Mouse (Mus musculus) cerebellum, postnatal 36 days (tissue): ENCODE measurements around the gene Usp19.

Experiments
- DNase-seq, 2 experiments: peaks; one replicate each; pipeline ENCODE4 v3.0.0; 2021 to 2022; ENCODE audit warnings: mixed read lengths in 2 of 2

Usp19 gene

DNA sequence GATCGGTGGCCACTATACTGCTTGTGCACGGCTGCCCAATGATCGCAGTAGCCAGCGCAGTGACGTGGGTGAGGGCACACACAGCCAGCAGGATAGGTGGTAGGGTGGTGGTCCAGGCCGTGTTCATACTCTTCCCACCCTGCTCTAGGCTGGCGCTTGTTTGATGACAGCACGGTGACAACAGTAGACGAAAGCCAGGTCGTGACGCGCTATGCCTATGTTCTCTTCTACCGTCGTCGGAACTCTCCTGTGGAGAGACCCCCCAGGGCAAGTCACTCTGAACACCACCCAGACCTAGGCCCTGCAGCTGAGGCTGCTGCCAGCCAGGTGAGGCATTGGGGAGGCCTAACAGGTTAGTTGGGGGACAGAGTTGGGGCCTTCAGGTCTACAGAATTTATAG is 9.5 kb downstream of the Usp19 start:
- DNase-seq = no peak

DNA sequence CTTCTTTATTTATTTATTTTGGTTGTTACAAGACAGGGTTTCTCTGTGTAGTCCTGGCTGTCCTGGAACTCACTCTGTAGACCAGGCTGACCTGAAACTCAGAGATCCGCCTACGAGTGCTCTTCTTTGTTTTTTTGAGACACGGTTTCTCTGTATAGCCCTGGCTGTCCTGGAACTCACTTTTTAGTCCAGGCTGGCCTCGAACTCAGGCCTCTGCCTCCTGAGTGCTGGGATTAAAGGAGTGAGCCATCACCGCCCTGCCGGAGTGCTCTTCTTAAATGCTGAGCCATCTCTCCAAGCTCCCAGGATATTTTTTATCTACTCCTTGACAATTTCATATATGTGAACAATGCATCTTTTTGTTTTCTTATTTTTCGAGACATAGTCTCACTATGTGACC is 16.5 kb downstream of the Usp19 start:
- no peak for DNase-seq

DNA sequence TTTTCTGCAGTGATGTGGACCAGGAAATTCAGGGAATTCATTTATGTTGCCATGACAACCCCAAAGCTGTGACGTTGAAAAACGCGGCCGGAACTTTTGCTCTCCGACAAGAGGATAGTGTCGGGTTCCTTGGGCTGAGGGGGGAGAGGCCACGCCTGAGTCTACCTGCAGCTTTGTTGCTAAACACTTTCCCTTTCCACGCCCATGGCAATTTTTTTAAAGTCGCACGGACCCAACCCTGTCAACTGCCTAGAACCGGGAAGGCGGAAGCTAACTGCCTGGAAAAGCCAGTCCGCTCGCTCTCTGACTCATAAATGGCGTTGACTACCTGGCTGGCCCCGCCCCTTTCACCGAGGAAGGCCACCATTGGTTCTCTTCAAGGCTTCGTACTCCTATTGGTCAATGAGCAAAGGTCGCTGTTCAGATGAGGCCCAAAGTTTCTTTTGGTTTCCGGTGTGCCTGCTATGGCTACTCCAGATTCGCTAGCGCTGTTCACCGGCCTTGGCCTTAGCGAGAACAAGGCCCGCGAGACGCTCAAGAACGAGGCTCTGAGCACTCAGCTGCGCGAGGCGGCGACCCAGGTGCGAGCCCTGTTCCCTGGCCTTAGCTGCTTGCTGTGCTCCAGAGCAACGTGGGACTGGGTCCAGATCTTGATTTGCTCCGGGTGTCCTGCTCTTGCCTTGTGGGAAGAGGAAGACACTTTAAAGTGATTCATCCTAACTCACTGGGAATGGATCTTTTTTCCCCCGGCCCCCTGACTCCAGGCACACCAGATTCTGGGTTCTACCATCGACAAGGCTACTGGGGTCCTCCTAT is 17.4 kb downstream of the Usp19 start, which contains the start of gene Qars:
Gene Qars (plus strand): TSS at position 88 of the 816 bp plus-strand sequence.
- peak; percentile 92 to 93 for DNase-seq

DNA sequence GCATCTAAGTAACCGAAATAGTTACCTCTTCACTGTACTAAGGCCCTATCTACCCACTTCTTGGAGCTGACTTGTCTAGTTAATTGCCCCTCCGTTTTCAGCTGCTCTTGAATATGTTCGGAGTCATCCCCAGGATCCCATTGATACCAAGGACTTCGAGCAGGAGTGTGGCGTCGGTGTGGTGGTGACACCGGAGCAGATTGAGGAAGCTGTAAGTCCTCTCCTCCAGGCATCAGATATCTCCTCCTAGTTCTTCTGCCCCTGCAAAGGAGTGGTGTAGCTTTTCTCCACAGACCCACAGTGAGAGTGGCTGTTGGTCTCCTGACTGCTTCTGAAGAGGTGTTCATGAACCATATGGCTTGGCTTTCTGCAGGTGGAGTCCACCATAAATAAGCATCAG is 18.4 kb downstream of the Usp19 start:
- DNase-seq = no peak

DNA sequence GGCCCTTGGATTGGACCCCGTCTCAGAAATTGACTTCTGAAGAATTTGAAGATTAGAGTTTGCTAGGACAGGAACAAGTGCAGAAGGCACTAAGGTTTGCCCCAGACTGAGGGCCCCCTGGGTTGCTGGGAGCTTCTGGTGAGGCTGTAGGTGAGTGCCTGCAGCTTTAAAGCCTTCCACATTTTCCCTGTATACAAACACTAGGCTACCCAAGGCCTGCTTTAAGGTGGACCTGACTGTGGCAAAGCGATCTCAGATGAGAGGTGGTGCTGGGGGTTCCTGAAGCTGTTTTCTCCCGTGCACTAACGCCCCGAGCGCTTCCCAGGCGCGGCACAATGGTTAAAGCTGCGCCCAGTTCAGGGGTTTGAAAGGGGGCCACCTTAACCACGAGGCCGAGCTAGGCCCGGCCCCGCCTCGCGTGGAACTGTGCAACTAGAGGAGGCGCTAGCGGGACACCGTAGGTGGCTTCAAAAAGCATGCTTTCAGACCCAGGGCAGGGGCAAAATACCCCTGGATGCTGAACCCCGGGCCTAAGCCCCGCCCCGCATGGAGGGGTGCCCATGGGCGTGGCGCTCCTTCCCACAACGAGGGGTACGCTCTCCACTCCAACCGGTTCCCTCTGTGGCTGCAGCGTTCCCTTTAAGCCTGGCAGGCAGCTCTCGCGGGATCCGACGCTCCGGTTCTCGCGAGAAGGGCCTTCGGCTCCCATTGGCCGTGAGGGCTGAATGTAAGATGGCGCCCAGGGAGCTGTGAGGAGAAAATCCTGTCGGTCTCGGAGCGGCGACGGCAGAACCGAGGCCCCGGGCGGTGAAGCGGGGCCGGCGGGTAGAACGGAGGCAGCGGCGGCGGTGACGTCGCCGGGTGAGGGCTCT is 26.2 kb downstream of the Usp19 start, which contains the start of gene Qrich1:
Gene Qrich1 (plus strand): TSS at position 427 of the 872 bp plus-strand sequence.
- DNase-seq = peak; percentile 93 to 94

DNA sequence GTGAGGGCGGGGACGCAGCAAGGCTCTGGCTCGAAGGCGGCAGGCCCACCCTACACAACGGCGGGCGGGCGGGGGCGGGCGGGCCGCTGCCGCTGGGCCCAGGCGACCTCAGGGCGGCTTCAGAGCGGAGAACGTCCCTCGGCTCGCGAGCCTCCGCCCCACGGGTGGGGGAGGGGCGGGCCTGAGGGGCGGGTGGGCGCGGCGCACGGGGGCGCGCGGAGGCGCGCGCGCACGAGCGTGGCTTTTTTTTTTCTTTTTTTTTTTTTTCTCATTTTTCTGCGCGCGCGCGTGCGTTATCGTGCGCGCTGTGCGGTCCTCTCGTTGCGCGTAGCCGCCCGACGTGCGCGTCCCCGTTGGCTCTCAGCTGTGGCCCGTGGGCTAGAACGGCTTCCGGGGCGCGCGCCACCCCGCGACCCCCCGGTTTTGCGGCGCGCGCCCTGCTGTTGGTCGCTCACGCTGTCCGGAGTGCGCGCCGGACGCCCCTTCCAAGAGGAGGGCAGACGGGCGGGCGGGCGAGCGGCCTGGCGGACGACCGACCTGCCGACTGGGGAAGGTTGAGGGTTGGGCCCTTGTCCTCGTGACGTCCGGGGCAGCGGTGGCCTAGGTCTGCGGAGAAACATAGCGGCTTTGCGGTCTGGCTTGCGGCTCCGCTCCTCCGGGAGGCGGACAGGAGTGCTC is 27.0 kb downstream of the Usp19 start:
- peak; percentile 82 to 85 for DNase-seq

DNA sequence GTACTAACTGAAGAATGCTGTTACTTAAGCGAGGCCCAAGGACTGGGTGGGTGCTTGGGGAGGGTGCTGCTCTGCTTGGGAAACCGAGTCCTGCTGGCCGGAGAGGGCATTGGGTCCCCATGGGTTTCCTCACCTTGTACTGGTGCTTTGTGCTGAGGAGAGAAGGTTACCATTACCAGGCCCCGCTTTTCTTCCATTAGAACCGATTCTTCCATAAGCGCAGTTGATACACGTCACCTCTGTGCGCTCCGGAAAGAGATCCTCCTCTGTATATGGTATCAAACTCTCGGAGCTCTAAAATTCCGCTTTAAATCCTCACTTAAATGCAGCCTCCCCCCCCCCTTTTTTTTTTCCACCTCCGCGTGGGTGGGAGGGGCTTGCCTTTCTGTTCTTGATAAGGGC is 27.5 kb downstream of the Usp19 start:
- DNase-seq = no peak

DNA sequence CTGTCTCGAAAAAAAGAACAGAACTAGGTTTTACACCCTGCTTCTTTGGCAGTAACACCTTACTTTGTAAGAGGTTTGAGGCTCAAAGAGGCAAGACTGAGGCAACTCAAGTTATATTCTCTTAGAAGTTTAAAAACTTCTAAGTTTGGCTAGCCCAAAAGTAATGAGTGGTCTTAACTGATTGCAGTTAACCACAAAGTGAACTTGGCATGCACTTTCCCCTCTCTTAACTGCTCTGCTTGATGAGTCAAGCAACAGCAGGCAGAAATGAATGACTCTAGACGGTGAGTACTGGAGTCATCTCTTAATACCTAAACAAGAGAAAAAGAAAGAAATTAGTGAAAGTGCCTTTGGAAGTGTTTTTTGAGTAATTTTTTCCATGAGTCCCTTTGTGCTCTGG is 31.2 kb downstream of the Usp19 start:
- DNase-seq = no peak

DNA sequence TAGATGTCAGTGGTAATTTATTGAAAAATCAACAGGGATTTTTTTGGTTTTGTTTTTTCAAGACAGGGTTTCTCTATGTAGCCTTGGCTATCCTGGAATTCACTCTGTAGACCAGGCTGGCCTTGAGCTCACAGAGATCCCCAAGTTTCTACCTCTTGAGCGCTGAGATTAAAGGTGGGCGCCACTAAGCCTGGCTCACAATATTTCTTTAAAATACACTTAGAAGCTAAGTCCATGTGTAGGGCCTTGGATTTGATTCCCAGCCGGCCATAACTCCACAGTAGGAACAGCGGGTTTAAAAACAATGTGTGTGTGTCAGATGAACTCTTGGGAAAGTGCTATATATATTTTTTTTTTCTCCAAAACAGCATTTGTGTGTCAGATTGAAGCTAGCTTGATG is 32.9 kb downstream of the Usp19 start:
- DNase-seq = no peak

DNA sequence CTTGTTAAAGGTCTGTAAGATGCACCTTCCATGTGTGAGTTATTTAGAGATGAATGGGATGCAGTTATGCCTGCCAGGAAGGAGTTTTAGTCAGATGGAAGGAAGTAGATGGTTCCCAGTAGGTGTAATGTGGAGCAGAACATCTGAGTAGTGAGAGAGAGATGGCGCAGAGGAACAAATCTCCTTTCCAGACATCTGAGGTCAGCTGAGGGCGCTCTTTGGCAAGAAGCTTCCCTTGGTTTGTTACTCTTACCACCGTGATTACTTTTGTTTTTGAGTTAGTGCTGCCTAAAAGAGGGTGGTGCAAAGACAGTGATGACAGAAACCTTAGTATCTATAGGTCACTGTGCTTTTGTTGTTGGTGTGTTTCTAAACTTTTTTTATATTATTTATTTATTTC is 35.0 kb downstream of the Usp19 start:
- DNase-seq = no peak

DNA sequence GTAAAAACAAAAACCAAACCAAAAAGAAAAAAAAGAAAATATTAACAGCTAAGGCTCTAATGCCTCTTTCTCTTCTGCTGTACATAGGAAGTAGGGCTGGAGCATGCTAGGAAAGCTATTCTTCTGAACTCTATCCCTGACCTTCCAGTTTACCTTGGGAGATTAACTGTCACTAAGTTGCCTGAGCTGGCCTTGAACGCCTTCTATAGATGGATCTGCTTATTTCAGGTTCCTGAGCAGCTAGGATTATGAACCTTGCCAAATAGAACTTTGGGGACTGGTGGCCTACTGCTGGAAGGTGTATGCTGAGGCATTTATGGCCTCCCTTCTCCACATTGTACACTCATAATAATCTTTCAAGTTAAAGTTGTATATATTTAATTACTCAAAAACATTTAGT is 40.6 kb downstream of the Usp19 start:
- DNase-seq = no peak

DNA sequence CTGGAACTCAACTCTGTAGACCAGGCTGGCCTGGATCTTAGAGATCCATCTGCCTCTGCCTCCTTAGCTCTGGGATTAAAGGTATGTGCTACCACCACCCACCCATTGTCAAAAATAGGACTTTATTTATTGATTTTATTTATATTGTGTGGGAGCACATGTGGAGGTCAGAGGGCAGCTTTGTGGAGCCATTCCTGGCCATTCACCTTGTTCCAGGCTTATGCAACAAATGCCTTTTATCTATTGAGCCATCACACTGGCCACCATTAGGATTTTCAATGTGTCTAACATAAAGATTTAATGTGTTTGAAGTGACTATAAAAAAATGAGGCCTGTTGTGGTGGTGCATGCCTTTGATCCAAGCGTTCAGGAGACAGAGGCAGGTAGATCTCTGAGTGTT is 41.1 kb downstream of the Usp19 start:
- no peak for DNase-seq

DNA sequence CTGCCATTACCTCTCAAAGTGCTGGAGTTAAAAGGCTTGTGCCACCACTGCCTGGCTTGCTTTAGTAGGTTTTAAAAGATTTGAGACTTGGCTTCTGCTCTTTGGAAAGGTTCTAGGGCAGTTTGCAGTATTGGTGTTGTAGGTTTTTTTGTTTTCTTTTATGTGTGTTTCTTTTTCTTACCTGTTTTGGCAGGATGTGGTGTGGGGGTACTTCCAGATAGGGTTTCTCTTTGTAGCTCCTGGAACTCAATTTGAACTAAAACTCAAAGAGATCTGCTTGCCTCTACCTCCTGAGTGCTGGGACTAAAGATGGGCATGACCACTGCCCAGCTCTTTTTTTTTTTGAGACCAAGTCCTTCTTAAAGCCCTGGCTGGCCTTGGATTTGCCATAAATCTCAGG is 50.4 kb downstream of the Usp19 start:
- DNase-seq = no peak

DNA sequence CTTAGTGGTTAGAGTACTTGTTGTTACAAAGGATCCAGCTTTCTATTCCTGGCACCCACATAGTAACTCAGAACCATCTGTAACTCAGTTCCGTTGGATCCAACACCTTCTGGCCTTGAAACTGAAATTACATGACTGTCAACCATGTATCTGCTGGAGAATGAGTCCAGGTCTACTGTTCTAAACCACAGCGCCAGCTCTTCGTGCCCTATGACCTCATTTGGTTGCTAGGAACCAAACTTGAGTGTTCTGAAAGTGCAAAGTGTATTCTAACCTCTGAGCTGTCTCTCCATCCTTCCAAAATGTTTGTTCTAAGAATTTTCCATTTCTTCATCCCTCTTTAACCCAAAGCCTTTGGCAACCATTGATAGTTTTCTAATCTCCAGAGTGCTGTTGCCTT is 55.6 kb downstream of the Usp19 start:
- DNase-seq = no peak

DNA sequence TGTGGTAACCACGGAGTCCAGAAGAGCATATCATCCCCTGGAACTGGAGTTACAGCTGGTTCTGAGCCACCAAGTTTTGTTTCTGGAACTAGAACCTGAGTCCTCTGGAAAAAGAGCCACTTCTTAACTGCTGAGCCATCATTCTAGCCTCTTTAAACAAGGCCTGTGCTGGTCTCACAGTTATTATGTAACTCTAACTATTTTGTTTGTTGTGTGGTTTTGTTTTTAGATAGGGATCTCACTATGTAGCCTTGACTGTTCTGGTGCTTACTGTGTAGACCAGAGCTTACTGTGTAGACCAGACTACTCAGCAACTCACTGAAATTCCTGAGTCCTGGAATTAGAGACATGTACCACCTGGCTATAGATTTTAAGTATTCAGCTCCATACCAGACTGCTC is 56.5 kb downstream of the Usp19 start:
- DNase-seq = no peak
